Mouse (Mus musculus) gastrocnemius, postnatal 14 days (tissue): ENCODE measurements around the gene Moxd1. TPM values are rescaled to one million over a fixed set of nuclear protein-coding genes. Genes with fewer than 3 reads are reported as not detected.
"Not testable (repeated sequence)": the region's sequence is repeated elsewhere in the genome, so short reads cannot be mapped to it uniquely, and the experiment has no call there.

Source experiments
- DNase-seq: peaks from one replicate; pipeline ENCODE4 v3.0.0; 2021; ENCODE audit warnings: mixed read lengths
- intact Hi-C: fragments of 180-260 bp; cut with DNase I; formaldehyde crosslinking; loops from one replicate; pipeline ENCODE4 v1.15.1; 2025; ENCODE audit warnings: low total_unique reads
- total RNA-seq, 2 experiments: library from RNA; stranded (reverse); gene quantifications; 2 replicates each; pipeline ENCODE4 v1.2.3; 2021

Gene Moxd1
- total RNA-seq, 2 experiments from 2014 or later = 0.64 to 0.92 TPM

- no peak for DNase-seq
- intact Hi-C loops = no loop called here
These were observed 36.7 kb downstream of the Moxd1 start for GRCm38 (mm10) chr10:24259794-24260590.

GRCm38 (mm10) chr10:24267520-24267919 is 44.2 kb downstream of the Moxd1 start:
- intact Hi-C loops = no loop called here
- DNase-seq = no peak

GRCm38 (mm10) chr10:24271077-24271637 is 47.8 kb downstream of the Moxd1 start:
- intact Hi-C loops = no loop called here
- no peak for DNase-seq

- DNase-seq = no peak
- intact Hi-C loops = no loop called here
These were observed 52.9 kb downstream of the Moxd1 start for GRCm38 (mm10) chr10:24276211-24276610.

GRCm38 (mm10) chr10:24282650-24283049 is 59.3 kb downstream of the Moxd1 start:
- no peak for DNase-seq
- intact Hi-C loops = no loop called here

GRCm38 (mm10) chr10:24291611-24292010 is 68.3 kb downstream of the Moxd1 start:
- no peak for DNase-seq
- intact Hi-C loops = no loop called here

GRCm38 (mm10) chr10:24292671-24293070 is 69.4 kb downstream of the Moxd1 start:
- intact Hi-C loops = no loop called here
- DNase-seq = no peak

- no peak for DNase-seq
- intact Hi-C loops = loop anchor here (5.0 kb wide), 1 partner anchor 104 kb away; no protein-coding TSS in a partner anchor
These were observed 73.3 kb downstream of the Moxd1 start for GRCm38 (mm10) chr10:24296608-24297007.

- intact Hi-C loops = loop anchor here (2.0 to 5.0 kb wide), 2 partner anchors 105 to 125 kb away; no protein-coding TSS in a partner anchor
- DNase-seq = no peak
These were observed 74.5 kb downstream of the Moxd1 start for GRCm38 (mm10) chr10:24297792-24298191.

- peak; percentile 33 for DNase-seq
- intact Hi-C loops = loop anchor here (2.0 to 5.0 kb wide), 2 partner anchors 106 to 126 kb away; no protein-coding TSS in a partner anchor
These were observed 75.2 kb downstream of the Moxd1 start for GRCm38 (mm10) chr10:24298260-24299244.

- intact Hi-C loops = no loop called here
- peak; percentile 75 for DNase-seq
These were observed 88.9 kb downstream of the Moxd1 start for GRCm38 (mm10) chr10:24312191-24312611.

- peak; percentile 74 for DNase-seq
- intact Hi-C loops = no loop called here
These were observed 94.0 kb downstream of the Moxd1 start for GRCm38 (mm10) chr10:24317126-24317836.

GRCm38 (mm10) chr10:24320326-24320725 is 97.0 kb downstream of the Moxd1 start:
- intact Hi-C loops = no loop called here
- DNase-seq = no peak

- DNase-seq = no peak
- intact Hi-C loops = no loop called here
These were observed 99.7 kb downstream of the Moxd1 start for GRCm38 (mm10) chr10:24323066-24323465.

GRCm38 (mm10) chr10:24327265-24327664 is 103.9 kb downstream of the Moxd1 start:
- DNase-seq, intact Hi-C loops: not testable (repeated sequence)

- no peak for DNase-seq
- intact Hi-C loops = no loop called here
These were observed 109.5 kb downstream of the Moxd1 start for GRCm38 (mm10) chr10:24332799-24333198.

GRCm38 (mm10) chr10:24339593-24340143 is 116.4 kb downstream of the Moxd1 start:
- intact Hi-C loops = loop anchor here (5.0 kb wide), 1 partner anchor 283 kb away; no protein-coding TSS in a partner anchor
- DNase-seq = no peak

- intact Hi-C loops = no loop called here
- DNase-seq = no peak
These were observed 117.4 kb downstream of the Moxd1 start for GRCm38 (mm10) chr10:24340551-24341213.
